Comparison of ENCODE assay signal across 21 mouse cellular contexts in the genomic region with DNA sequence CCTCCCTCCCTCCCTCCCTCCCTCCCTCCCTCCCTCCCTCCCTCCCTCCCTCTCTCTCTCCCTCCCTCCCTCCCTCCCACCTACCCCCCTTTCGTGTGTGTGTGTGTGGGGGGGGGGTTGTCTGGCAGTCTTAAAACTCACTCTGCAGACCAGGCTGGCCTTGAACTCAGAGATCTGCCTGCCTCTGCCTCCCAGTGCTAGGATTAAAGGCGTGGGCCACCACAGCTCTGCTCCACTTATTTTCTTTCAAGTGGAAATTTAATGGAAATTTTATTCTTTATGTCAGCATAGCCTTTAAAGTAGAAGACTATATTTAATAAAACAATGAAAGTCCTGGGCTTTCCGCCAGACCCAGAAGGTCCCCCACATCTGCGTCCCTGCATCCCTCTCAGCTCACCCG. TPM values are rescaled to one million over a fixed set of nuclear protein-coding genes. Genes with fewer than 3 reads are reported as not detected.
DNase-seq lines count a peak whose midpoint lies in the region; ATAC-seq and TF ChIP-seq lines count a peak whose summit lies in the region.
"Had no signal": no experiment of that assay in that cellular context is flagged by ENCODE, and none has a peak within 500 bp of the region (broad histone marks: within the 10 kb centered on the region; RNA-seq: fewer than 3 reads in every experiment).

No protein-coding gene starts in this region.

- peak overlapping the region; percentile 28; the same call in 1 of the 2 replicates for H3K9ac ChIP-seq in heart, embryonic 13.5 days
- peak overlapping the region; percentile 24; the same call in 1 of the 2 replicates for H3K9ac ChIP-seq in intestine, embryonic 16.5 days (ENCODE audit: low read depth, low read length)
- H3K9ac ChIP-seq in intestine, embryonic 15.5 days = no peak overlapping the region
- H3K9ac ChIP-seq in ES-Bruce4 (ENCODE audit: low read depth, poor library complexity, severe bottlenecking) = peak overlapping the region; percentile 39; the same call in 1 of the 2 replicates
- H3K9ac ChIP-seq: embryonic facial prominence, embryonic 15.5 days; forebrain, embryonic 15.5 days; heart, embryonic 12.5 days; hindbrain, embryonic 13.5 days had no signal

- intact Hi-C loops in heart, postnatal 14 days (cut with DNase I) = no loop called here

- H3K9me3 ChIP-seq in heart, embryonic 13.5 days = no peaks in the 10 kb centered on the region
- no peaks in the 10 kb centered on the region for H3K9me3 ChIP-seq in intestine, embryonic 16.5 days (ENCODE audit: control insufficient read depth, low read length)
- H3K9me3 ChIP-seq in intestine, embryonic 15.5 days = no peaks in the 10 kb centered on the region
- H3K9me3 ChIP-seq in ES-Bruce4 (replicated peaks; ENCODE audit: control insufficient read depth, insufficient read depth, low read length, poor library complexity, severe bottlenecking) = no peaks in the 10 kb centered on the region
- H3K9me3 ChIP-seq: embryonic facial prominence, embryonic 15.5 days; forebrain, embryonic 10.5 days; forebrain, embryonic 15.5 days; heart, embryonic 12.5 days; hindbrain, embryonic 13.5 days had no signal

- H3K4me1 ChIP-seq in heart, embryonic 13.5 days = peaks cover 24% of the 10 kb centered on the region
- H3K4me1 ChIP-seq in intestine, embryonic 16.5 days (ENCODE audit: control insufficient read depth, insufficient read depth, low read length) = peaks cover 7% of the 10 kb centered on the region; the same call in 1 of the 2 replicates
- peaks cover 10% of the 10 kb centered on the region for H3K4me1 ChIP-seq in intestine, embryonic 15.5 days (replicated peaks)
- H3K4me1 ChIP-seq in ES-Bruce4 (ENCODE audit: control insufficient read depth, insufficient read depth, low read length) = peaks cover 22% of the 10 kb centered on the region
- H3K4me1 ChIP-seq in brown adipose tissue, adult 24 weeks (ENCODE audit: control insufficient read depth, insufficient read depth, insufficient read length, low read length) = peaks cover 11% of the 10 kb centered on the region

- TF ChIP-seq EP300 in ES-Bruce4 (IDR thresholded peaks at IDR 0.05; ENCODE audit: insufficient read depth, low read depth, low read length) = no peak

- TF ChIP-seq CTCF in ES-Bruce4 (IDR thresholded peaks at IDR 0.05; ENCODE audit: low read depth, low read length) = no peak

- no peaks in the 10 kb centered on the region for H3K27me3 ChIP-seq in heart, embryonic 13.5 days (replicated peaks)
- H3K27me3 ChIP-seq in intestine, embryonic 16.5 days (replicated peaks; ENCODE audit: control insufficient read depth, insufficient read depth, low read length) = no peaks in the 10 kb centered on the region
- no peaks in the 10 kb centered on the region for H3K27me3 ChIP-seq in intestine, embryonic 15.5 days (replicated peaks)
- no peaks in the 10 kb centered on the region for H3K27me3 ChIP-seq in ES-Bruce4 (ENCODE audit: control insufficient read depth, insufficient read depth, low read length, poor library complexity, severe bottlenecking)
- H3K27me3 ChIP-seq: embryonic facial prominence, embryonic 15.5 days; forebrain, embryonic 15.5 days; heart, embryonic 12.5 days; hindbrain, embryonic 13.5 days had no signal

- H3K4me3 ChIP-seq in heart, embryonic 13.5 days = no peak overlapping the region
- H3K4me3 ChIP-seq in intestine, embryonic 16.5 days (ENCODE audit: low read length) = no peak overlapping the region
- no peak overlapping the region for H3K4me3 ChIP-seq in intestine, embryonic 15.5 days (replicated peaks)
- H3K4me3 ChIP-seq in ES-Bruce4 (ENCODE audit: low read depth, low read length) = peak overlapping the region; percentile 25
- no peak overlapping the region for H3K4me3 ChIP-seq in brown adipose tissue, adult 24 weeks (ENCODE audit: insufficient read depth, low read depth, low read length)
- H3K4me3 ChIP-seq: embryonic facial prominence, embryonic 15.5 days; erythroblast, embryonic 14.5 days; forebrain, embryonic 10.5 days; forebrain, embryonic 15.5 days; heart, embryonic 12.5 days; hindbrain, embryonic 13.5 days had no signal

- no peak overlapping the region for H3K4me2 ChIP-seq in heart, embryonic 13.5 days
- no peak overlapping the region for H3K4me2 ChIP-seq in intestine, embryonic 16.5 days (ENCODE audit: low read depth, low read length)
- H3K4me2 ChIP-seq in intestine, embryonic 15.5 days (replicated peaks) = no peak overlapping the region
- H3K4me2 ChIP-seq: embryonic facial prominence, embryonic 15.5 days; forebrain, embryonic 15.5 days; heart, embryonic 12.5 days; hindbrain, embryonic 13.5 days had no signal

- WGBS in heart, embryonic 13.5 days = 77% methylated on average over 4 of the region's 5 CpGs
- 71% methylated on average over 4 of the region's 5 CpGs for WGBS in intestine, embryonic 16.5 days
- 71% methylated on average over 4 of the region's 5 CpGs for WGBS in intestine, embryonic 15.5 days

- no peak for DNase-seq in heart, postnatal 14 days
- DNase-seq in lung, postnatal 14 days = no peak
- DNase-seq: adrenal gland, postnatal 14 days; cerebellum, adult 8-10 months; cerebellum, postnatal 14 days; embryo, embryonic 11 days; gastrocnemius, postnatal 14 days; kidney, adult 2 months had no signal

- no peak for ATAC-seq in heart, embryonic 13.5 days (ENCODE audit: extremely low read depth, insufficient number of reproducible peaks, low FRiP score, low TSS enrichment)
- no peak for ATAC-seq in intestine, embryonic 16.5 days
- ATAC-seq in intestine, embryonic 15.5 days = no peak
- ATAC-seq: activated CD4-positive, CD25-positive, alpha-beta regulatory T cell, adult 4 months; forebrain, embryonic 15.5 days; hindbrain, postnatal 0 days had no signal

- peaks cover 14% of the 10 kb centered on the region for H3K36me3 ChIP-seq in heart, embryonic 13.5 days
- H3K36me3 ChIP-seq in intestine, embryonic 16.5 days (ENCODE audit: control insufficient read depth, insufficient read depth, low read length) = no peaks in the 10 kb centered on the region
- 0 out of 2 replicates have a peak, but pooled peaks cover 3% of the 10 kb centered on the region for H3K36me3 ChIP-seq in intestine, embryonic 15.5 days
- H3K36me3 ChIP-seq in ES-Bruce4 (ENCODE audit: control insufficient read depth, insufficient read depth, low read length, poor library complexity, severe bottlenecking) = no peaks in the 10 kb centered on the region

- TF ChIP-seq POLR2A in ES-Bruce4 (IDR thresholded peaks at IDR 0.05; ENCODE audit: insufficient read depth, low read length) = no peak

- no peak overlapping the region for H3K27ac ChIP-seq in heart, embryonic 13.5 days (replicated peaks)
- H3K27ac ChIP-seq in intestine, embryonic 16.5 days (ENCODE audit: low read length) = no peak overlapping the region
- H3K27ac ChIP-seq in intestine, embryonic 15.5 days = no peak overlapping the region
- peak overlapping the region; percentile 96 for H3K27ac ChIP-seq in ES-Bruce4 (ENCODE audit: insufficient read depth, low read length)
- H3K27ac ChIP-seq in brown adipose tissue, adult 24 weeks (replicated peaks; ENCODE audit: low read depth, low read length) = peak overlapping the region; percentile 96
- H3K27ac ChIP-seq: forebrain, embryonic 10.5 days; forebrain, embryonic 15.5 days; hindbrain, embryonic 13.5 days; hindbrain, postnatal 0 days had no signal

RNA-seq across cellular contexts. Expression of gene Actn4, which starts 4.0 kb away (rescaled TPM):
- polyA plus RNA-seq in heart, embryonic 13.5 days (2015; fragmentation: Nextera tagmentation; extraction: Ambion mirVana) = 259 and 266 TPM in 2 replicates
- total RNA-seq in heart, postnatal 14 days (2021) = 100 to 1,000 TPM; 110 to 127 TPM
- 402 and 447 TPM in 2 replicates for polyA plus RNA-seq in intestine, embryonic 16.5 days (2015; fragmentation: Nextera tagmentation; extraction: Ambion mirVana)
- polyA plus RNA-seq in intestine, embryonic 15.5 days (2015; fragmentation: Nextera tagmentation; extraction: Ambion mirVana) = 340 and 361 TPM in 2 replicates
- 318 and 324 TPM in 2 replicates for polyA plus RNA-seq in ES-Bruce4 (2011; ENCODE audit: insufficient read depth, insufficient read length, low read depth, missing spikeins)
- 122 and 135 TPM in 2 replicates for polyA plus RNA-seq in brown adipose tissue, adult 24 weeks (2012; ENCODE audit: insufficient read depth, insufficient read length, missing spikeins)

RNA-seq across cellular contexts. Expression of gene Eif3k, which starts 15.5 kb away (rescaled TPM):
- polyA plus RNA-seq in heart, embryonic 13.5 days (2015; fragmentation: Nextera tagmentation; extraction: Ambion mirVana) = 257 and 300 TPM in 2 replicates
- 100 to 1,000 TPM; 157 to 159 TPM for total RNA-seq in heart, postnatal 14 days (2021)
- 355 and 362 TPM in 2 replicates for polyA plus RNA-seq in intestine, embryonic 16.5 days (2015; fragmentation: Nextera tagmentation; extraction: Ambion mirVana)
- 359 and 375 TPM in 2 replicates for polyA plus RNA-seq in intestine, embryonic 15.5 days (2015; fragmentation: Nextera tagmentation; extraction: Ambion mirVana)
- polyA plus RNA-seq in ES-Bruce4 (2011; ENCODE audit: insufficient read depth, insufficient read length, low read depth, missing spikeins) = 409 and 413 TPM in 2 replicates
- polyA plus RNA-seq in brown adipose tissue, adult 24 weeks (2012; ENCODE audit: insufficient read depth, insufficient read length, missing spikeins) = 165 and 216 TPM in 2 replicates

RNA-seq across cellular contexts. Expression of gene Map4k1, which starts 15.7 kb away (rescaled TPM):
- polyA plus RNA-seq in heart, embryonic 13.5 days (2015; fragmentation: Nextera tagmentation; extraction: Ambion mirVana) = 3.4 and 5.3 TPM in 2 replicates
- 1 to 10 TPM in 1 of 2 experiments, under 1 TPM in 1; 0.96 to 2.4 TPM for total RNA-seq in heart, postnatal 14 days (2021)
- 6.9 and 7.3 TPM in 2 replicates for polyA plus RNA-seq in intestine, embryonic 16.5 days (2015; fragmentation: Nextera tagmentation; extraction: Ambion mirVana)
- 6.3 and 7.7 TPM in 2 replicates for polyA plus RNA-seq in intestine, embryonic 15.5 days (2015; fragmentation: Nextera tagmentation; extraction: Ambion mirVana)
- polyA plus RNA-seq in ES-Bruce4 (2011; ENCODE audit: insufficient read depth, insufficient read length, low read depth, missing spikeins) = 33.2 and 36.3 TPM in 2 replicates
- 0.63 and 1.4 TPM in 2 replicates for polyA plus RNA-seq in brown adipose tissue, adult 24 weeks (2012; ENCODE audit: insufficient read depth, insufficient read length, missing spikeins)

Comparison
In these comparisons a context has a peak if more than half of its experiments do, and no peak if none do; other contexts are left out.
1. H3K27ac ChIP-seq: peak in ES-Bruce4 (single experiment) and brown adipose tissue, adult 24 weeks (single experiment); none in heart, embryonic 13.5 days (single experiment), intestine, embryonic 16.5 days (single experiment) and intestine, embryonic 15.5 days (single experiment).